Mouse (Mus musculus) hindbrain, embryonic 16.5 days (tissue): Measurements from ENCODE around the gene Dnajb13. TPM values are rescaled to one million over a fixed set of nuclear protein-coding genes. Genes with fewer than 3 reads are reported as not detected.

Experiments used
- ATAC-seq: fragments of 200-750 bp; cut with Nextera tagmentation; 2 replicates; pipeline ENCODE4 v1.8.0; 2017; ENCODE audit warnings: moderate TSS enrichment, moderate library complexity
- H3K27ac ChIP-seq: fragments of 300-500 bp; sonication (generic); 2 replicates; pipeline ENCODE4 v1.5.1; 2014; ENCODE audit warnings: low read depth, mild to moderate bottlenecking, control low read depth, low read length, moderate library complexity
- H3K27me3 ChIP-seq: fragments of 300-500 bp; sonication (generic); replicated peaks from 2 replicates; pipeline ENCODE4 v1.6.1; 2014; ENCODE audit warnings: low read length; ENCODE audit not compliant: control insufficient read depth, insufficient read depth
- H3K36me3 ChIP-seq: fragments of 300-500 bp; sonication (generic); 2 replicates; pipeline ENCODE4 v1.6.1; 2014; ENCODE audit warnings: mild to moderate bottlenecking, low read length, moderate library complexity, mixed read lengths; ENCODE audit not compliant: control insufficient read depth, insufficient read depth
- H3K4me1 ChIP-seq: fragments of 300-500 bp; sonication (generic); 2 replicates; pipeline ENCODE4 v1.6.1; 2014; ENCODE audit warnings: low read depth, low read length; ENCODE audit not compliant: control insufficient read depth, insufficient read depth
- H3K4me2 ChIP-seq: fragments of 300-500 bp; sonication (generic); 2 replicates; pipeline ENCODE4 v1.6.1; 2014; ENCODE audit warnings: mild to moderate bottlenecking, low read length, control low read depth, moderate library complexity
- H3K4me3 ChIP-seq: fragments of 300-500 bp; sonication (generic); 2 replicates; pipeline ENCODE4 v1.5.1; 2014; ENCODE audit warnings: mild to moderate bottlenecking, low read length, control low read depth, moderate library complexity
- H3K9ac ChIP-seq: fragments of 300-500 bp; sonication (generic); 2 replicates; pipeline ENCODE4 v1.6.1; 2014; ENCODE audit warnings: low read depth, mild to moderate bottlenecking, control low read depth, low read length, moderate library complexity
- H3K9me3 ChIP-seq: fragments of 300-500 bp; sonication (generic); 2 replicates; pipeline ENCODE4 v1.6.1; 2014; ENCODE audit warnings: mild to moderate bottlenecking, low read length, moderate library complexity; ENCODE audit not compliant: control insufficient read depth
- WGBS: fragments of 180-500 bp; shearing (Covaris S2); extraction: QIAGEN DNeasy Blood & Tissue Kit; methylation state at CpG from one replicate; pipeline ENCODE4 v1.1.7; 2014; 5-methylcytosine and 5-hydroxymethylcytosine counted together
- polyA plus RNA-seq: library from polyadenylated mRNA; unstranded; fragments of >200 nt; fragmentation: Nextera tagmentation; extraction: Ambion mirVana; gene quantifications from 2 replicates; pipeline ENCODE4 v1.2.1, GENCODE M21; 2015

Gene Dnajb13
- polyA plus RNA-seq, 1 experiment from 2014 or later = 8.6 TPM

GRCm38 (mm10) chr7:100495581-100496251 lies 19.0 kb downstream of the Dnajb13 start:
- H3K4me2 ChIP-seq = peak overlapping the region; percentile 80

DNA sequence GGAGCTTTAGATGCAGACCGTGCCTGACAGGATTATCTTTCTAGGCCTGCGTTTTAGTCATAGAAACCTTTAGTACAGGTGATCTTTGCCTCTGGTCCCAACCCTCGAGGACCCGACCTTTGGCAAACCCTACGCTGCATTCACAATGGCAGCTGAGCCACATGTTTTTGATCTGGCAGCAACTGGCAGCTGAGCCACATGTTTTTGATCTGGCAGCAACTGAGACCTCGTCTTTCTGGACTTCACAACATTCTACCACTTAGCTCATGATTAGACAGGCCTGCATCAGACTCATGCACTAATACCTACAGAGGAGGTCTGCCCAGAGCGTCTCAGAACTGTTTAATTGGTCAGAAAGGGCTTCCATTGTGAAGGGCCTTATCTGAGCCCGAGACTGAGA lies 19.7 kb downstream of the Dnajb13 start:
- Histone ChIP-seq H3K4me3 (no peak overlapping the region), H3K27me3 (no peaks in the 10 kb centered on the region), H3K4me2 (peak overlapping the region; percentile 80), H3K9me3 (no peaks in the 10 kb centered on the region), H3K36me3 (no peaks in the 10 kb centered on the region), H3K9ac (no peak overlapping the region), H3K4me1 (peaks cover 26% of the 10 kb centered on the region), H3K27ac (peak overlapping the region; percentile 78)
- WGBS = 54% methylated on average over 8 of the region's 8 CpGs
- no peak for ATAC-seq

More at GRCm38 (mm10) chr7:100495581-100496251, 19.0 kb downstream of the Dnajb13 start:
- Histone ChIP-seq H3K9ac (peak overlapping the region; percentile 41; the same call in 1 of the 2 replicates), H3K4me3 (no peak overlapping the region; the same call in 1 of the 2 replicates), H3K27ac (peak overlapping the region; percentile 78), H3K27me3 (no peaks in the 10 kb centered on the region), H3K4me1 (peaks cover 26% of the 10 kb centered on the region), H3K9me3 (no peaks in the 10 kb centered on the region), H3K36me3 (no peaks in the 10 kb centered on the region)
- WGBS = 28% methylated on average over 11 of the region's 11 CpGs
- ATAC-seq = peak; percentile 92

DNA sequence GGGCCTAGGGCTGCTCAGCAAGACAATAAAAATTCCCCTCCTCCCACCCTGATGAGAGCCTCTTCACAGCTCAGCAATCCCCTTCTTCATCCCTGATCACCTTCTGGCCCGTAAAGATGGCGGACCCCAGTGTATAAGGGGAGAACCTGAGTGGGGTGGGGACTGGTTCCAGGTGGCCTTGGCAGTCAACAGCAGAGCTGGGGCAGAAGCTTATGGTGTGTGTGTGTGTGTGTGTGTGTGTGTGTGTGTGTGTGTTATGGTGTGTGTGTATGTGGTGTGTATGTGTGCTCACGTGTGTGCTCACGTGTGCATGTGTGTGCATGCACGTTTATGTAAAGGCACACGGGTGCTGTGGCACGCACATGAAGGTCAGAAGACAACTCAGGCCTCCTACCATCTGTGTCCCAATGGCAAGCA lies 20.3 kb downstream of the Dnajb13 start:
- Histone ChIP-seq H3K9me3 (no peaks in the 10 kb centered on the region), H3K4me1 (peaks cover 26% of the 10 kb centered on the region), H3K27ac (no peak overlapping the region; the same call in 1 of the 2 replicates), H3K4me3 (peak overlapping the region; percentile 46; the same call in 1 of the 2 replicates), H3K27me3 (no peaks in the 10 kb centered on the region), H3K9ac (no peak overlapping the region), H3K4me2 (peak overlapping the region; percentile 80), H3K36me3 (no peaks in the 10 kb centered on the region)
- ATAC-seq = no peak
- 86% methylated on average over 7 of the region's 7 CpGs for WGBS

DNA sequence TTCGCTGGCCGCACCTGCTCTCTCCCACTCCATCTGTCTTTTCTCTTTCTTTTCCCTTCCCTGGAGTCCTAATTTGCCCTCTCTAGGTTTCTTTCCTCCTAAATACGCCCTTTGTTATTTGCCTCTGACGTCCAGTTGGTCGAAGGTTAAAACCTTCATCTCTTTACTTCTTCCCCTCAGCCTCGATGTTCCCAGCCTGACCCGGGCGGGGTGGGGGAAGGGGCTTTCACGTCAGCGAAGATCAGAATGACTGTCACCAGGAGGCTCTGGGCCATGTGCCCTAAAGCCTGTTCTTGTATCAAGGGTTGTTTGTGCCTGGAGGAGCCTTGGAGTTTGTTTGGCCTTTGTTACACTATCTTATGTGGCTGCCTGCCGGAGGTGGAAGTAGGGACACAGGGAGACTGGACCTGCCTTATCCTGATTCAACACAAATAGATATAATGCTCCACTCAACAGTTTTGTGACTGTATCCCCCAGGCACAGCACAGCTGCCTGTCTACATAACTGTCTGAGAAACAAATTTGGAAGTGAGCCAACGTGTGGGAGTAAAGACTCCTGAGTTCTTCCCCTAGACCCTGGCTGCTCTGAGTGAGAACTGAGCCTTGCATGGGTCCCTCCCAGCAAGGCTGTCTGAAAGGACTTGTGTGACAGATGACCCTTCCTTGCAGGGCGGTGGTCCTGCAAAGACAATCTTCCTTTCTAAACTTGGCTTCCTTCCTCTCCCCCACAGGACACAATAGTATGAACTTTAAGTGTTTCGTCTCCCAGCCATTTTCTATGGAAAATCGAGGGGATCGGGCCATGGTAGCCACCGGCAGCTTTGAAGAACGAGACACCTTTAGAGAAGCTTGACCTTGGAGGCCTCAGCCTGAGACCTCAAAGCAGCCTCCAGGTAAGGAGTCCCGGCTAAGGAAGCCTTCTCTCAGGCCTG lies 21.0 kb downstream of the Dnajb13 start:
- ATAC-seq = no peak
- peaks cover 26% of the 10 kb centered on the region for H3K4me1 ChIP-seq
- peak overlapping the region; percentile 46 for H3K4me3 ChIP-seq
- H3K4me2 ChIP-seq = peak overlapping the region; percentile 80
- no peaks in the 10 kb centered on the region for H3K27me3 ChIP-seq
- WGBS = 34% methylated on average over 19 of the region's 19 CpGs
- peak overlapping the region; percentile 62 for H3K9ac ChIP-seq
- no peaks in the 10 kb centered on the region for H3K36me3 ChIP-seq
- H3K9me3 ChIP-seq = no peaks in the 10 kb centered on the region
- no peak overlapping the region for H3K27ac ChIP-seq

GRCm38 (mm10) chr7:100493117-100493483 lies 21.7 kb downstream of the Dnajb13 start, which contains the start of gene Ucp2:
Ucp2 (plus strand) TSS chr7:100493337.
- Histone ChIP-seq H3K4me2 (peak within 1 kb of the TSS; percentile 80), H3K27ac (no peak within 1 kb of the TSS), H3K27me3 (no peaks in the 10 kb centered on the region), H3K4me1 (peaks cover 26% of the 10 kb centered on the region), H3K9ac (peak within 1 kb of the TSS; percentile 62), H3K9me3 (no peaks in the 10 kb centered on the region), H3K4me3 (peak within 1 kb of the TSS; percentile 46), H3K36me3 (no peaks in the 10 kb centered on the region)
- WGBS = 0% methylated on average over 15 of the region's 27 CpGs
- ATAC-seq = no peak

DNA sequence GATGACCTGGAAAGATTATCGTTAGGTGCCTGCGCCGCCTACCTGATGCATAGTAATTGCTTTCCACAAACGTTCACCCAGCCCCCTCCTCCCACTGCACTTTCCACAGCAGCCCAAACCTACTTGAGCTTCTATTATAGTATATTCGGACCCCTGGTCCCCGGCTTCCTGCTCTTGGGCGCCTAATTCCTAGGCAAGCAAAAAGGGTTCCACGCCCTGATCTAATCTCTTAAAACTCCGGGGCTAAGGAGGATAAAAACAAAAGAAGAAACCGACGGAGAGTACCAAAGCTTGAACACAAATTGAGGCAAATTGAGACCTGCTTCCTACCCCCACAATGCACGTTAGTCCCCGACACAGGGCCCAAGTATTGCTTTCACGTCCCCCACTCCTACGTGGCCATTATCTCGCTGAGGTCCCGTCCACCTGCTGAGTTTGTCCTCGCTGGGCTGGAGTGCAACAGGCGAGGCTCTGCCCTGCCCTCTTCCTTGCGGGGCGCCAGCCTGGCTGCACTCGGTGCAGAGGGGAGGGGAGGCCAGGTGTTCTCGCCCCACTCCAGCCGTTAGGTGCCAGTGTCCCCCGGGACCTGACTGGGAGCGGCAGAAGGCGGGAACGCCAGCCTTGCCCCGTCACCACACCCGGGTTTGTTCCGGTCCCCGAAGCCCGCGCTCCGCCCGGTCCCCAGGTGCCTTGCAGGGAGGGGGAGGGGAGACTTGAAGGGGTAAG lies 22.2 kb downstream of the Dnajb13 start:
- H3K9ac ChIP-seq = peak overlapping the region; percentile 62
- H3K27ac ChIP-seq = no peak overlapping the region
- WGBS = 5% methylated on average over 33 of the region's 36 CpGs
- H3K36me3 ChIP-seq = no peaks in the 10 kb centered on the region
- no peaks in the 10 kb centered on the region for H3K27me3 ChIP-seq
- H3K4me3 ChIP-seq = peak overlapping the region; percentile 46
- no peaks in the 10 kb centered on the region for H3K9me3 ChIP-seq
- H3K4me2 ChIP-seq = peak overlapping the region; percentile 80
- no peak for ATAC-seq
- peaks cover 26% of the 10 kb centered on the region for H3K4me1 ChIP-seq

- H3K27me3 ChIP-seq = no peaks in the 10 kb centered on the region
- H3K27ac ChIP-seq = peak overlapping the region; percentile 58
- no peak overlapping the region; the same call in 1 of the 2 replicates for H3K4me2 ChIP-seq
- no peaks in the 10 kb centered on the region for H3K36me3 ChIP-seq
- H3K4me3 ChIP-seq = no peak overlapping the region
- WGBS = 26% methylated on average over 10 of the region's 10 CpGs
- H3K4me1 ChIP-seq = peaks cover 8% of the 10 kb centered on the region
- peak overlapping the region; percentile 5; the same call in 1 of the 2 replicates for H3K9ac ChIP-seq
- ATAC-seq = peak; percentile 73
- H3K9me3 ChIP-seq = no peaks in the 10 kb centered on the region
Observed at GRCm38 (mm10) chr7:100488474-100489048, 26.2 kb downstream of the Dnajb13 start.

DNA sequence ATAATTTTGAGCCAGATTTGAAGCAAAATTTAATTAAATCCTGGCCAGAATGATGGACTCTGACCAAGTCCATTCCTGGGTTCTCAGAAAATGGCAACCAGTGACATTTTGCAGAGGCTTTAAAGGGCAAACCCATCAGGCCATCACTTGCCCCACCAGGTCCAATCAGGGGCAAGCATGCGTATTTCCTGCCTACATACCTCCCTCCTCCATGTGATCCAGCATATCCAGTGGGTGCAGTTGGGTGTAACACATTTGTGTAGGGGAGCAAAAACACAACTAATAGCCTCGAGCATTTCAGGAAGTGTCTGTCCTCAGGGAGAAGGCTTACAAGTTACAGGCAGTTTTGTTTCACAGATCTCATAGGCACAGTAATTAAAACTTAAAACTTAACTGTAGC lies 27.5 kb downstream of the Dnajb13 start:
- ATAC-seq = no peak
- H3K4me3 ChIP-seq = no peak overlapping the region
- no peaks in the 10 kb centered on the region for H3K9me3 ChIP-seq
- WGBS = 70% methylated on average over 2 of the region's 2 CpGs
- no peaks in the 10 kb centered on the region for H3K27me3 ChIP-seq
- H3K4me1 ChIP-seq = no peaks in the 10 kb centered on the region
- H3K36me3 ChIP-seq = no peaks in the 10 kb centered on the region
- H3K27ac ChIP-seq = no peak overlapping the region
- no peak overlapping the region for H3K4me2 ChIP-seq
- H3K9ac ChIP-seq = no peak overlapping the region
